Mouse (Mus musculus) ES-E14 (cell line): ENCODE measurements around the gene Cfl1. TPM values are rescaled to one million over a fixed set of nuclear protein-coding genes. Genes with fewer than 3 reads are reported as not detected.
"Not testable (repeated sequence)": the region's sequence is repeated elsewhere in the genome, so short reads cannot be mapped to it uniquely, and the experiment has no call there.

Source experiments
- DNase-seq: peaks from one replicate; pipeline ENCODE4 v3.0.0-alpha.2; 2013; ENCODE audit warnings: low read depth, low spot score
- H3K27ac ChIP-seq: 2 replicates; pipeline ENCODE4 v1.5.1; 2012; ENCODE audit warnings: low read depth, mild to moderate bottlenecking, low read length, moderate library complexity, mixed read lengths; ENCODE audit not compliant: poor library complexity, insufficient read depth, severe bottlenecking
- H3K36me3 ChIP-seq: 2 replicates; pipeline ENCODE4 v1.6.1; 2012; ENCODE audit warnings: mild to moderate bottlenecking, low read length, moderate library complexity, mixed read lengths; ENCODE audit not compliant: control insufficient read depth, poor library complexity, insufficient read depth, severe bottlenecking
- H3K4me1 ChIP-seq, 2 experiments: fragments of 150-350 bp in 1 of 2; sonication (generic) in 1 of 2; 2 replicates each; pipeline ENCODE4 v1.6.1; 2012; ENCODE audit warnings: low read length in 2 of 2, mild to moderate bottlenecking in 1 of 2, mixed read lengths in 1 of 2; ENCODE audit not compliant: control insufficient read depth in 2 of 2, insufficient read depth in 2 of 2, poor library complexity in 1 of 2
- H3K4me3 ChIP-seq, 2 experiments: fragments of 150-350 bp in 1 of 2; sonication (generic) in 1 of 2; 2 replicates each; pipeline ENCODE4 v1.5.1; 2012; ENCODE audit warnings: low read length in 2 of 2, low read depth in 1 of 2, mild to moderate bottlenecking in 1 of 2, mixed read lengths in 1 of 2; ENCODE audit not compliant: insufficient read depth in 1 of 2, poor library complexity in 1 of 2, severe bottlenecking in 1 of 2
- H3K9ac ChIP-seq: 2 replicates; pipeline ENCODE4 v1.6.1; 2012; ENCODE audit warnings: low read depth, mild to moderate bottlenecking, low read length, mixed read lengths; ENCODE audit not compliant: poor library complexity, insufficient read depth, severe bottlenecking
- H3K9me3 ChIP-seq: fragments of 150-350 bp; sonication (generic); 2 replicates; pipeline ENCODE4 v1.6.1; 2012; ENCODE audit warnings: low read depth, mild to moderate bottlenecking, low read length; ENCODE audit not compliant: control insufficient read depth, insufficient read depth
- CHD2 ChIP-seq: IDR thresholded peaks from 2 replicates; pipeline ENCODE4 v1.6.1; 2014; ENCODE audit warnings: mild to moderate bottlenecking, low read depth, low read length, inconsistent platforms
- HCFC1 ChIP-seq: IDR thresholded peaks from 2 replicates; pipeline ENCODE4 v1.6.1; 2012; ENCODE audit warnings: low read length, inconsistent platforms, borderline replicate concordance; ENCODE audit not compliant: insufficient read depth
- MAFK ChIP-seq: IDR thresholded peaks from 2 replicates; pipeline ENCODE4 v1.6.1; 2014; ENCODE audit warnings: mild to moderate bottlenecking, low read depth, low read length, inconsistent platforms; ENCODE audit not compliant: insufficient read depth
- ZC3H11A ChIP-seq: IDR thresholded peaks from 2 replicates; pipeline ENCODE4 v1.6.1; 2012; ENCODE audit warnings: low read depth, mild to moderate bottlenecking, inconsistent platforms, low read length, borderline replicate concordance
- ZNF384 ChIP-seq: IDR thresholded peaks from 2 replicates; pipeline ENCODE4 v1.6.1; 2012; ENCODE audit warnings: low read depth, low read length, inconsistent platforms
- in situ Hi-C, 2 experiments: fragments of 600-800 bp; cut with MboI; formaldehyde crosslinking; loops; one replicate each; pipeline ENCODE4 v1.15.1; 2025; ENCODE audit warnings: low sequenced_read_pairs in 2 of 2, inconsistent platforms in 1 of 2; ENCODE audit not compliant: unreplicated experiment in 2 of 2
- total RNA-seq: library from RNA; depleted of rRNA; stranded (reverse); fragments of 300-350 nt; gene quantifications from 2 replicates; pipeline ENCODE4 v1.2.3, GENCODE M21; 2012

Gene Cfl1
- total RNA-seq, 1 experiment: 955 TPM

DNA sequence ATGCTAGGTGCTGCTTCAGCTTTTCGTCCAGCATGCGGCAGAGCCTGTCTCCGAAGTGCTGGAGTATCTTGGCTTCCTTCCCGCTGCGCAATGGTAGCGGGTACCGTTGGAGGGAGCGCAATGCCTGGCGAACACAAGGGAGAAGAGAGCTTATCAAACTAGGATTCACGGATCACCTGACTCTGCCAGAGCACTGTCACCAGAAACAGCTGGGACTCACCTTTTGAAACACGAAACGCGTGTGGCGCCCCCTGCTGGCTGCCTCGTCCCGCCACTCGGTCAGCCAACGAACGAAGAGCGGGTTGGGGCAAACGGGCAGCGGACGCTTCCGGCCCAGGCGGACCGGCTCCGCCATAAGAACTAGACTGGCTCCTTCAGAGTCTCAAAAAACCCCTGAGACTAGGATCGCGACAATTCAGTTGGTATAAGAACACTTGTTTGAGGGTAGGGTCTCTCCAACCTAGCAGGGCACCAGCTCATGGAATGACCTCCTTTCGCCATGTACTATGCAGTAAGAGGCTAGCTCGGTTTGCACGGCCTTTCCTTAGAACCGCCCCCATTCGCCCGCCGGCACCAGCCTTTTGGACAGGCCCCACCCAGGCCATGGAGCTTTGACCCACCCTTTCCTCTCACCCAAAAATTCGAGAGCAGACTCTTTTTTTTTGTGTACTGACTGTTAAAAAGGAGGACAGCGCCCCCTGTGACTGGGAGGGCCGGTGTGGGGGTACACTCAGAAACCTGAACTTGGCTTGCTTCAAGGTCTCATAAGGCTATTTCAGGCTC is 2.3 kb upstream of the Cfl1 start, which contains the start of gene Mus81:
Gene Mus81 (minus strand): TSS at position 635 of the 783 bp plus-strand sequence.
- H3K27ac ChIP-seq: peak within 1 kb of the TSS; percentile 87
- TF ChIP-seq MAFK: no peak; the same call in 1 of the 2 replicates
- peak; percentile 88 for TF ChIP-seq ZNF384
- TF ChIP-seq ZC3H11A: peak; percentile 44; the same call in 1 of the 2 replicates
- TF ChIP-seq HCFC1: peak; percentile 63
- peak within 1 kb of the TSS; percentile 74 to 89 for H3K4me3 ChIP-seq
- H3K9me3 ChIP-seq: no peaks in the 10 kb centered on the region
- peak; percentile 97 for DNase-seq
- H3K9ac ChIP-seq: peak within 1 kb of the TSS; percentile 86
- peaks cover 34% of the 10 kb centered on the region for H3K36me3 ChIP-seq
- in situ Hi-C loops: no loop called here
- H3K4me1 ChIP-seq: peaks cover 4 to 9% of the 10 kb centered on the region in 2 experiments; a peak in 2 of 4 replicates

DNA sequence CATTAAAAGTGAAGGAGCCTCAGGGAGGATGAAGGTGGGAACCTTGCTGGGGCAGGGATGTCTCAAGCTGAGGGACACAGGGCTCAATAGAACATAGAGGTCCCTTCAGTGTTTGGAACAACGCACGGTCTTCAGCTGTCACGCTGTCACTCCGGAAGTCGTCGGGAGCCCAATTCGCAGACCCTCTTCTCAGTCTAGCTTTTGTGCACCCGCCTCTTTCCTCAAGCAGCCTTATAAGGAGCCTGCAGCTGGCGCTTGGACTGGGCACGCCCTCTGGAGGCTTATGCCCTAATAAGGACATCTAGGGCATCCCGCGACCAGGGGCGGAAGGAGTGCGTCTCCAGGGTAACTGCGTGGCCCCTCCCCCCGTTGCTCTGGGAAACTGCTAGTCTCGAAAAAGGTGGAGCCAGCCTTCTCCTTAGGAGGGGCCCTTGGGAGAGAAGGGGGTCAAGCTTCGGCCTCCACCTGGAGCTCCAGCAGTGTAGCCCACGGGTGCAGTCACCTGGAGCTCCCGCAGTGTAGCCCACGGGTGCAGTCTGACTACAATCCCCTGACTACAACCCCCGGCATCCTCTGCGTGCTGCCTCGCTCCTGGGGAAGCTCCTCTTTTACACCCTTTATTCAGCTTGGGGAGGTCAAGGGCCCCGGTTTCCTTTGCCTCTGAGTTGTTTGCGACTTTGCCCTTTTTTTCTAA is 1.2 kb upstream of the Cfl1 start:
- Histone ChIP-seq H3K27ac (peak overlapping the region; percentile 87), H3K4me1 (peaks cover 4 to 13% of the 10 kb centered on the region in 2 experiments; a peak in 3 of 4 replicates), H3K9me3 (no peaks in the 10 kb centered on the region), H3K36me3 (peaks cover 36% of the 10 kb centered on the region), H3K4me3 (peak overlapping the region; percentile 64 to 89), H3K9ac (peak overlapping the region; percentile 86)
- in situ Hi-C loops: no loop called here
- TF ChIP-seq CHD2: no peak
- TF ChIP-seq ZC3H11A: no peak
- no peak; the same call in 1 of the 2 replicates for TF ChIP-seq MAFK
- TF ChIP-seq HCFC1: peak; percentile 79
- no peak for TF ChIP-seq ZNF384
- peak; percentile 98 for DNase-seq

DNA sequence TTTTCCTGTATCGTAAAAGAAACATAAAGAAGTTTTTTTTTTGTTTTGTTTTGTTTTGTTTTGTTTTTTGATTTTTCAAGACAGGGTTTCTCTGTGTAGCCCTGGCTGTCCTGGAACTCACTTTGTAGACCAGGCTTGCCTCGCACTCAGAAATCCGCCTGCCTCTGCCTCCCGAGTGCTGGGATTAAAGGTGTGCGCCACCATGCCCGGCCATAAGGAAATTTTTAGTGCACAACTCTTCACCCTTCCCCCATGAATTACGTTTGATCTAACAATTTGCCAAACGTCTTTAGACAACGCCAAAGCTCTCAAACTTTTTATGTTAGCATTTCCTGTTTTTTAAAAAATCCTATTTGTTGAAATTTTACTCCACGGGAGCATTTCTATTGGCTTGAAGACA is 534 bp upstream of the Cfl1 start:
- peaks cover 4 to 16% of the 10 kb centered on the region in 2 experiments; a peak in 3 of 4 replicates for H3K4me1 ChIP-seq
- H3K27ac ChIP-seq: peak overlapping the region; percentile 28; the same call in 1 of the 2 replicates
- peak overlapping the region; percentile 14 to 95; a peak in 3 of 4 replicates for H3K4me3 ChIP-seq
- peaks cover 38% of the 10 kb centered on the region for H3K36me3 ChIP-seq
- H3K9ac ChIP-seq, H3K9me3 ChIP-seq, DNase-seq, in situ Hi-C loops: not testable (repeated sequence)

DNA sequence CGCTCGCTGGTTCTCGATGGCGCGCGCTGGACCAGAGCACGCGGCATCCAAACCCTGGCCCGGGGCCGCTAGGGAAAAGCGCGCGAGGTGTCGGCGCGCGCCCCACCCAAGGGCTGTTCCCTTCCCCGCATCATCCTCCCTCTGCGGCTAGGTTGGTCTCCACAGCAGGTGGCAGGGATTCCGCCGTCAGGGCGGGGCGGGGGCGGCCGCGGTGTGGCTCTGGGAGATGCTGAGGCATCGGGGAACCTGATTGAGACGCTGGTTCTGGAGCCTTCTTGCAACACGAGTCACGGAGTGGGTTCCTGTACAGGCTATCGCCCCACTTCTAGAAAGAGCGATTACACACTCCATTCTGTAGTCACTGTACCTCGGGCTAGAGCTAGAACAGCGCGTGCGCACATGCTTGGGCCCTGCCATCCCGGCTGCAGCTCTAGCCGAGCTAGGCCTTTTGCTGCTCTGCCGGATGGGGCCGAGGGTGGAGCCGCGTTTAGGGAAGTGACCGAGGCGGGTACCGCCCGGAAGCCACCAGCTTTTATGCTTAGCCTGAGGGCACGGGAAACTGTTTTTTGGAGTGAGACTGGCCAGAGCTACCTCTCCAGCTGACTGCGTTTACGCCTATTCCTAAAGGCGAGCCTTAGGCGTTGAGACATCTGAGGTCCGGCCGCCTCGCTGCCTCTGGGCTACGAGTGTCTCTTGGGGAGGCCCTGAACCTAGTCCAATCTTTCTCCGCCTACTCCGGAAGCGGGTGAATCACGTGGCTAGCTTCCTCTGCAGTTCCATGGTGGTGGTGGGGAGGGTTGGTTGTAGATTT is 848 bp downstream of the Cfl1 start:
- Histone ChIP-seq H3K27ac (peak overlapping the region; percentile 97), H3K9me3 (no peaks in the 10 kb centered on the region), H3K4me1 (peaks cover 4 to 24% of the 10 kb centered on the region in 2 experiments; a peak in 3 of 4 replicates), H3K4me3 (peak overlapping the region; percentile 89 to 95), H3K9ac (peak overlapping the region; percentile 99), H3K36me3 (peaks cover 33% of the 10 kb centered on the region)
- TF ChIP-seq HCFC1 (peak; percentile 13; the same call in 1 of the 2 replicates), MAFK (no peak)
- no peak for DNase-seq
- in situ Hi-C loops: no loop called here
